Mouse (Mus musculus) hindbrain, embryonic 10.5 days (tissue): ENCODE data around the gene Tmem178b. TPM values are rescaled to one million over a fixed set of nuclear protein-coding genes. Genes with fewer than 3 reads are reported as not detected.
A peak's percentile ranks its signal among the peaks of the same experiment; 100 is the strongest.

ENCODE experiments used
- DNase-seq: peaks from one replicate; pipeline ENCODE4 v3.0.0-alpha.2; 2017; ENCODE audit warnings: low spot score
- H3K27ac ChIP-seq: fragments of 300-500 bp; sonication (generic); 2 replicates; pipeline ENCODE4 v1.5.1; 2016; ENCODE audit warnings: mild to moderate bottlenecking, moderate library complexity
- H3K27me3 ChIP-seq: fragments of 300-500 bp; sonication (generic); 2 replicates; pipeline ENCODE4 v1.6.1; 2016; ENCODE audit warnings: mild to moderate bottlenecking; ENCODE audit not compliant: poor library complexity, insufficient read depth, severe bottlenecking
- H3K36me3 ChIP-seq: fragments of 300-500 bp; sonication (generic); 2 replicates; pipeline ENCODE4 v1.6.1; 2016; ENCODE audit warnings: mild to moderate bottlenecking, moderate library complexity
- H3K4me1 ChIP-seq: fragments of 300-500 bp; sonication (generic); replicated peaks from 2 replicates; pipeline ENCODE4 v1.6.1; 2016; ENCODE audit warnings: mild to moderate bottlenecking
- H3K4me3 ChIP-seq: fragments of 300-500 bp; sonication (generic); 2 replicates; pipeline ENCODE4 v1.5.1; 2016; ENCODE audit warnings: mild to moderate bottlenecking, moderate library complexity
- H3K9me3 ChIP-seq: fragments of 300-500 bp; sonication (generic); 2 replicates; pipeline ENCODE4 v1.6.1; 2016; ENCODE audit warnings: mild to moderate bottlenecking, moderate library complexity
- WGBS: fragments of 180-500 bp; shearing (Covaris S2); methylation state at CpG from one replicate; pipeline ENCODE4 v1.1.7; 2016; 5-methylcytosine and 5-hydroxymethylcytosine counted together
- polyA plus RNA-seq: library from polyadenylated mRNA; unstranded; fragments of >200 nt; fragmentation: Nextera tagmentation; extraction: Ambion mirVana; gene quantifications from 2 replicates; pipeline ENCODE4 v1.2.1, GENCODE M21; 2016

Gene Tmem178b
- polyA plus RNA-seq, 1 experiment from 2014 or later, result 7.0 TPM

DNA sequence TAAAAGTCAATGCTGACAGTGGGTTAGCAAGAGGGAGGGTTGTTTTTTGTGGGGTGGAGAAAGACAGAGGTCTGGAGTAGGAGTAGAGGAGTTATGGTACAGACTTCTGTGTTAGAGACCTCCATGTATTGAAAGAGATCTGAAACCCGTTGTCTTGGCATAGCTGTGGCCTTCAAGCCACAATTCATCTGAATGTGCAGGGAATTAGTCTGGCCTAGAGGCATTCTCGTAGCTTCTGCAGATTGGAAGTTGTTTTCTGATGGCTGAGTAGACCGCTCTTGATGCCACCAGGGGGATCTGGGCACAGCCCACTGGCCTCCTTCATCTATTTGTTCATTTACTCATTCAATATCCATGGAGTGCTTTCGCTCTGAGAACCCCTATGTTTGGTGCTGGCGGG, 138.0 kb downstream of the Tmem178b start:
- WGBS, result 91% methylated on average over 5 of the region's 5 CpGs
- Histone ChIP-seq H3K27me3 (no peaks in the 10 kb centered on the region), H3K27ac (no peak overlapping the region), H3K9me3 (no peaks in the 10 kb centered on the region), H3K36me3 (no peaks in the 10 kb centered on the region), H3K4me1 (peaks cover 41% of the 10 kb centered on the region), H3K4me3 (no peak overlapping the region)
- DNase-seq, result no peak

DNA sequence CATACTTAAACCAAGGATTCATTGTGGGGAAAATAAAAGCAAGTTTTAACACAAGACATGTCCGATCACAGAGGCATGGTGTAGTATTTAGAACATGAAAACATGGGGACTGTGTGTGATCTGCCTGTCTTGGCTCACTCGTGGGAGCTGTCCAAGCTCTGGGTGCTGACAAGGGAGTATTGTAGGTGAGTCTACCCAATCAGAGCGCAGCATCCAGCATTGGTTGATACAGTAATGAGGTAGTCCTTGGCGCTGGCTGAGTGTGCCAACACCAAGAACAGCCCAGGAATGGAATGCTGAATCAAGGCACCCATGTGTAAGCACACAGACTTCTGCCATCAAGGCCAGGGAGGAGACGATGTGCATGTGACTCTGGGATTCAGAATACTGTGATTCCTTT, 138.5 kb downstream of the Tmem178b start:
- Histone ChIP-seq H3K4me3 (no peak overlapping the region), H3K9me3 (no peaks in the 10 kb centered on the region), H3K36me3 (no peaks in the 10 kb centered on the region), H3K27me3 (no peaks in the 10 kb centered on the region), H3K4me1 (peaks cover 43% of the 10 kb centered on the region), H3K27ac (no peak overlapping the region)
- peak; percentile 36 for DNase-seq
- 74% methylated on average over 5 of the region's 5 CpGs for WGBS

DNA sequence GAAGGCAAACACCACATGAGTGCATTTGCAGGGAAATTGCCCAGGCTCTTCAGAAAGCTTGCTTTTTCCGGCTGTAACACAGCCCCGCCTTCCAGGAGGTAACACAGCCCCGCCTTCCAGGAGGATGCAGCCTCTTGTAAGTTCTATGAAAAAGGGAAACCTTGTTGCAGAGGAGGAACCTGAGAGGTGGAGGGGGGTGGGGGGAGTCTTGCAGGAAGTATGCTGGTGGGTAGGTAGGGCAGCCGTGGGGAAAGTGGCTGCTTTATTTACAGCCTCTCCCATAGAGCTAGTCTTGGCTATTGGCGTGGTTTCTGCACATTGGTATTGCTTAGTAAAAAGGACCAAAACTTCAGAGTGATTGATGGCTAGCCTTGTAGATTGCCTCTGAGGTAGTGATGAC, 140.3 kb downstream of the Tmem178b start:
- Histone ChIP-seq H3K36me3 (no peaks in the 10 kb centered on the region), H3K4me1 (peaks cover 37% of the 10 kb centered on the region), H3K27ac (0 out of 2 replicates have a peak overlapping the region, but pooled peaks have one; percentile 12), H3K4me3 (no peak overlapping the region), H3K27me3 (no peaks in the 10 kb centered on the region), H3K9me3 (no peaks in the 10 kb centered on the region)
- no peak for DNase-seq
- WGBS, result 74% methylated on average over 5 of the region's 5 CpGs

DNA sequence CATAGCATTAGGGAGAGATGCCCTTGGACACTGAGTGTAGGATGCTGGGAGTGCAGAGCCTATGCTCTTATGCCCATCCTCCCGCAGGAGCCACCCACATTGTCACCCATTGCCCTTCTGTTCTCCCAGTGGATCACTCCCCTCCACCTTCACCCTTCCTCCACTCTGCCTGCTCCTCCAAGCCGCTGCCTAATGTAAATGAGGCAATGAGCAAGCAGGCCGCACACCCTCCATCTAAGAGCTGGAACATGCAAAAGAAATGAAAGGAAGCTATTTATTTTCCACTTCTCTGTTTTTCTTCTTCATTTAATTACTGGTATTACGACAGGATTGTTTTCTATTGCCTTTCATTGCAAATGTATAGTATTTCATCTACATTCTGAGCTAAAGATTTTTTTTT, 142.1 kb downstream of the Tmem178b start:
- Histone ChIP-seq H3K36me3 (no peaks in the 10 kb centered on the region), H3K9me3 (no peaks in the 10 kb centered on the region), H3K4me1 (peaks cover 51% of the 10 kb centered on the region), H3K27ac (peak overlapping the region; percentile 77), H3K27me3 (no peaks in the 10 kb centered on the region), H3K4me3 (no peak overlapping the region)
- 57% methylated on average over 4 of the region's 4 CpGs for WGBS
- DNase-seq, result no peak

DNA sequence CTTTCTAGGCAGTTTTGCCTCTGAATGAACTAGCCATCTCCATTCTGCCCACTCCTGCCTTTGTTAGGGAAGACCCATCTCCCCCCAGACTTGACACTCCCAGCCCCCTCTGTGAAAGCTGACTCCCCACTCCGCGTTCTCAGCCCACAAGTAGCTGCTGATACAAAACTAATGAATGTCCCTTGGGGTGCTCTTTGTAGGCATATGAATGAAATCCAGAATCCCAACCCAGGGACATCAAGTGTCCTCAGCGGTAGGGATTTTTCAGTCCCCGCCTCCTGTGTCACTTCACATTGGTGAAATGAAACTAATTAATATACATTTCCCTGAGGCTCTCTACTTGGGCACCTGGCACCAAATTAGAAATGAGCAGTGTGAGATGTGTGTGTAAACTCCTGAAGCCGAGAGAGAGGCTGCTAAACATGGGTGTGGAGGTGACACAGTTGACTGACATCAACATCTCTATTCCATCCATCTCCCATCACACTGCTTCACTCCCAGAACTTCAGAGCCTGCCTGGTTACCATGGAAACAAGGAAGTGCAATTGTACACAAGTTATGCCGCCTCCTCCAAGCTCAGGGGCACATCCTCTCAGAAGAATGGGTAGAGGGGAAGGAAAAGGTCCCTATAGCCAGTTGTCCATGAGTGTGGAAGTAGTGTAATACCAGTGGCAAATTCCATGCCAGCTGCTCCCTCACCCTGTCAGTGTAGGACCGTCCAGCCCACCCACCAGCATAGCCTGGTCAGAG, 142.8 kb downstream of the Tmem178b start:
- Histone ChIP-seq H3K27me3 (no peaks in the 10 kb centered on the region), H3K36me3 (no peaks in the 10 kb centered on the region), H3K4me3 (no peak overlapping the region), H3K9me3 (no peaks in the 10 kb centered on the region), H3K4me1 (peaks cover 51% of the 10 kb centered on the region), H3K27ac (peak overlapping the region; percentile 77)
- DNase-seq, result peak; percentile 19
- WGBS, result 31% methylated on average over 7 of the region's 7 CpGs

DNA sequence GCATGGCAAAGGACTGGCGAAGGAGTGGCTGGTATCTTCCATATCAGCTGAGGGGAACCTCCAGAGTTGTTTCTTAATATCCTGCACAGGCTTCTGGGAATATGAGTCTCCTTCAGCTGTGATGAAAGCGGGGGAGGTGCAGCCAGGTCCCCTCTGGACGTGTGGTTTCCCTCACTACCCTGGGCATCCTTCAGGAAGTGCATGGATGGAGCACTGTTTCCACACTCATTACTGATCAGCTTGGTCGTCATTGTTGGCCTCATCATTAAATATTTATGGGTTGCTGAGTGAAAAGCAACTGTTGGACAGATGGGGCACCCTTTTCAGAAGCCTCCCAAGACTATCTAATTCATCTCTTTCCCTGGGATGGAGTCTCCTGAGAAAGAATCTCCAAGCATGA, 146.3 kb downstream of the Tmem178b start:
- 29% methylated on average over 4 of the region's 4 CpGs for WGBS
- peak overlapping the region; percentile 82 for H3K27ac ChIP-seq
- H3K27me3 ChIP-seq, result no peaks in the 10 kb centered on the region
- H3K4me1 ChIP-seq, result peaks cover 56% of the 10 kb centered on the region
- no peaks in the 10 kb centered on the region for H3K36me3 ChIP-seq
- DNase-seq, result peak; percentile 68
- H3K4me3 ChIP-seq, result no peak overlapping the region; the same call in 1 of the 2 replicates
- H3K9me3 ChIP-seq, result no peaks in the 10 kb centered on the region

DNA sequence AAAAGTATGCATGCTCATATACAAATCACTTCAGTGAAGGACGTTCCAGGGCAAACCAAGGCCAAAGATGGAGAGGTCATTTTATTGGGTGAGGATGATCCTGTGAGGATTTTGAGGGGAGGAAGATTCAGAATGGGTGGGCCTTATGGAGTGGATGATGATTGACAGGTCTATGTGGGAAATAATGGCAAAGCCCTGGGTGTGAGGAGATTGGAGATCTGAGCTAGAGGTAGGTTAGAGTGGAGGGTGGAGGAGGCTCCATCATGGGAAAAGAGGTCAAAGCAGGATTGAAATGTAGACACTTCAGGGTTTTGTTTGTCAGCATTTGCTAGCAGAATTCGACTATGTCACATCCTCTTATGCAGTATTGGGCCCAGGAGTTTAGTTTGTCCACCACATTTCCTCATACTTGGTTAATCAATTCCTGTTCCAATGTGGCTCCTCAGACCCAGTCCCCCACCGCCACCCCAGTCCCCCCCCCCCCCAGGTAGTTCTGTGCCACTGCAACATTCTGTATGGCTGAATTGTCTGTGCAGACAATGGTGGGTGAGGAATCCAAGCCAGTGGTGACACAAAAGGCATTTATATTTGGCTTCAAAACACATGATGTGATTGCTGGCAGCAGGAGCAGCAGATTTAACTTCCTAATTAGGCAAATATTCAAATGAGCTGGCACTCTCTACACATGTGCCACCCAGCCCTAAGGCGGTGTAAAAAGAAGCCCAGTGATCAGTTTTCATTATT, 150.7 kb downstream of the Tmem178b start:
- DNase-seq, result no peak
- H3K27me3 ChIP-seq, result no peaks in the 10 kb centered on the region
- no peaks in the 10 kb centered on the region for H3K9me3 ChIP-seq
- peak overlapping the region; percentile 45; the same call in 1 of the 2 replicates for H3K27ac ChIP-seq
- no peaks in the 10 kb centered on the region for H3K36me3 ChIP-seq
- 74% methylated on average over 4 of the region's 4 CpGs for WGBS
- no peak overlapping the region for H3K4me3 ChIP-seq
- peaks cover 28% of the 10 kb centered on the region for H3K4me1 ChIP-seq

DNA sequence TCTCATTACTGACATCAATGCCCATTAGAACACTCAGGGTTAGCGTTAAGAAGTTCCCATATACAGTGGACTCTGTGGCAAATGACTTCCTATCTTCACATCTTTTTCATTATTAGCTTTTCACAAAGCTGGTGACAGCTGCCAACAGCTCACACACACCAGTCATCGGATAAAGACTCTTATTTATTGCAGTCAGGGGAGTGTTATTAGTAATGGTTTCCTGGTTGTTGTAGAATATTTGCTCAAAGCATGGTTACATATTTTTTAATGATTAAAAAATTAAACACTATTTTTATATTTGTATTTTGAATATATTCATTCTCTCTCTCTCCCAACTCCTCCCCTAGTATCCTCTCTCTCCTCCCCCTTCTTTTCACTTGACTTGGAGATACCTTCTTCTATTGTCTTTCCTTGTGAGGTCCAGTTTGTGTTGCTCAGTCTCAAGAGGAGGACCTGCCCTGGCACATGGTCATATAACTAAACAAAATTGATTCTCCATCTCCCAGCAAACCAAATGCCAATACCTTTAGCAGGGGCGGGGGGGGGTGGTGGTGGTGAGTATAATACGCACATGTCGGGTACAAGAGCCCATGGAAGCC, 151.4 kb downstream of the Tmem178b start:
- H3K27ac ChIP-seq, result no peak overlapping the region
- 80% methylated on average over 5 of the region's 5 CpGs for WGBS

DNA sequence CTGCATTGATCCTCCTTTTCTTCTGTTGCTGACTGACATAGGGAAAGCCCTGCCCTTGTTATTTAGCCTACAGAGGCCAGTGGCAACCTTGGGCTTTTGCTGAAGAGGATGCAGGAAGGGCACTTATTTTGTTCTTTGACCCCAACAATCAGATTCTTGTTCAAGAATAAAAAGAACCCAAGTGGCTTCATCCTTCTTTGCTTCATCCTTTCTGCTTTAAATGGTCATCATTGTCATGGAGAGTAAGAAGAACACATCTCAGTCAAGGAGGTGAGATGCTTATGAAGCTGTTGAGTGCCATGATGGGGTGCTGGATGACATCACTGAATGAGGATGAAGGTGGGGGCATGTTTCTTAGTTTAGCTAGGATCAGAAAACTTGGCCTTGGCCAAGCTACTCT, 159.8 kb downstream of the Tmem178b start:
- Histone ChIP-seq H3K27me3 (no peaks in the 10 kb centered on the region), H3K9me3 (no peaks in the 10 kb centered on the region), H3K4me3 (no peak overlapping the region), H3K4me1 (peaks cover 12% of the 10 kb centered on the region), H3K27ac (no peak overlapping the region), H3K36me3 (no peaks in the 10 kb centered on the region)
- no peak for DNase-seq

More for the DNA sequence above, 151.4 kb downstream of the Tmem178b start:
- H3K36me3 ChIP-seq, result no peaks in the 10 kb centered on the region
- H3K9me3 ChIP-seq, result no peaks in the 10 kb centered on the region
- H3K4me3 ChIP-seq, result no peak overlapping the region
- no peaks in the 10 kb centered on the region for H3K27me3 ChIP-seq
- H3K4me1 ChIP-seq, result peaks cover 21% of the 10 kb centered on the region
- no peak for DNase-seq

DNA sequence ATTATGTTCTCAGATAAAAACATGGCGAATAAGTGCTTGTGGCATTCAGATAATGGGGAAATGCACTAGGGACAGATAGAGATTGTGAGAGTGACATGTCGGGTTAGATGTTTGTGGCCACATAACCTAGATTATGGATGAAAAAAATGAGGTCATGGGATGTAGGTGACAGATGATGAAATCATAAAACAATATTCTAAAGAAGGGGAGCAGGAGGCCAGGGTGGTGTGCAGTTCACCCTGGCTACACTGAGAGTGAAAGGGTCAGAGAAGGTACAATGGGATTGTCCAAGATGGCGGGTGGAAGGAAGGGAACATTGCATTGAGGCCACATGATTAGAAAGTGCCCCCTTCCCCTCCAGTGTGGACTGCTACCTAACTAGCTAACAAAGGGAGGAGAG, 160.9 kb downstream of the Tmem178b start:
- Histone ChIP-seq H3K9me3 (no peaks in the 10 kb centered on the region), H3K4me3 (no peak overlapping the region), H3K27me3 (no peaks in the 10 kb centered on the region), H3K4me1 (peaks cover 12% of the 10 kb centered on the region), H3K36me3 (no peaks in the 10 kb centered on the region), H3K27ac (no peak overlapping the region)
- WGBS, result 93% methylated on average over 3 of the region's 3 CpGs
- DNase-seq, result no peak

DNA sequence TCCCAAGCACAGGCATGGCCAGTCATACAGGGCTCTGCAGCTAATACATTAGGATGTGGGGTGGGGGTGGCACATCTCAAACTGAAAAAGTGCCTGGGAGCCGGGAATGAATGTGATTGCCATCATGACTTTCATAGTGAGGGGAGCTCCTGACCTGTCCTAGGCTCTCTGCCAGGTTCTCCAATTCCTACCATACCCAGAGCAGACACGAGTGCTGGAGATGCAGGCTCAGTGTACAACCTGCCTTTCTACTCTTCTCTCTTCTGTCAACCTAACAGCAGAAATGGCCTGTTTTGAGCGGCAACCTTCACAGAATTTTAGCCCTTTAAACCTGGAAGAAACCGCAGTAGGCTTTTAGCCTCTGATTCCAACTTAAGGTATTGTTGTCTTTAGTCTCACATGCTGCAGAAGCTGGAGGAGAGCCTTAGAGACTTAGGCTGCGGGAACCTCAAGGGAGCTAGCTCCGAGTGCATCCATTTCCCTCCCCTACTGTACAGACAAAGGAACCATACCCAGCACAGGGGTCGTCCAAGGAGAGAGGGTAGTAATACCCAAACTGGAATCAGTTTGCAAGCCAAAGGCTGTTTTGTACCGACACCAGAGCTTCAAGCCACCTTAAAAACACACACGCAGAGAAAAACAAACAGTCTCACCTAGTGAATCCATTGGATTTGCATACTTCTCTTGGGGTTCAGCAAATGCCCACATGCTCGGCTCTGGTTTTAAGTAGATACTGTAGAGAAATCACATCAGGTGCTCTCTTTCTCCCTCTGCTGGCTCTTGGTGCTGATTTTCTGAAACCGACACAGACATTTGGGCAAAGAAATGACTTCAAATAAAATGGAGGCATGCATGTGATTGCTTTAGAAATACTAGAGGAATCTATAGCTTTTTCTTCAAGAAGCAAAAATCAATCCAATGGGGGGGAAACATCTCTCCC, 176.2 kb downstream of the Tmem178b start:
- peak overlapping the region; percentile 78 for H3K27ac ChIP-seq
- no peaks in the 10 kb centered on the region for H3K36me3 ChIP-seq
- 40% methylated on average over 11 of the region's 11 CpGs for WGBS
- H3K9me3 ChIP-seq, result no peaks in the 10 kb centered on the region
- DNase-seq, result peak; percentile 12
- no peak overlapping the region for H3K4me3 ChIP-seq
- peaks cover 12% of the 10 kb centered on the region for H3K4me1 ChIP-seq
- no peaks in the 10 kb centered on the region for H3K27me3 ChIP-seq

DNA sequence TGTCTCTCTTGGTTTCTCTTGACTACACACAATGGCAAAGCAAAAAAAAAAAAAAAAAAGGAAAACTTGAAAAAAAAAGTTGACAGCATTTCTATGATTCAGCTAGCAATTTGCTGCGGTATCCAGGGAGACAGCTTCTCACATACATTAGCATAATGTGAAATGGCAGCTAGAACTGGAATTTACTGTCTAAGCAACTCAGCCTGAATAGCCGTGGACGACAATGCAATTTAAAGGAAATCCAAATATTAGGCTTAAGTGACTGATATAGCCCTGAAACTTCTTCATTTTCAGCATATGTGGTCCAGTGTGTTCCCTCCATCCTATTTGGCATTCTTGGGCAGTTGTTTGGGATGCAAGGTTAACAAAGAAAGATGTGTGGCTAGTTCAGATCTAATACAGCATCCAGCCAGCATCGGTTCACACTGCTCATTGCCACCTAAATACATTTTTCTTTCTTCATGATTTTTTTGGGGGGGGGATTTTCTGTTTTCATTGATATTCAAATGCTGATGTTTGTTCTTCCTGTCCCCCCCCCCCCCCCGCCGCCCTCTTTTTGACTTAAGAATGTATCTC, 176.9 kb downstream of the Tmem178b start:
- H3K27ac ChIP-seq, result peak overlapping the region; percentile 77
- DNase-seq, result no peak
- 66% methylated on average over 6 of the region's 6 CpGs for WGBS

More for the DNA sequence above, 176.9 kb downstream of the Tmem178b start:
- Histone ChIP-seq H3K36me3 (no peaks in the 10 kb centered on the region), H3K4me1 (peaks cover 12% of the 10 kb centered on the region), H3K9me3 (no peaks in the 10 kb centered on the region), H3K27me3 (no peaks in the 10 kb centered on the region), H3K4me3 (no peak overlapping the region)
